Mouse (Mus musculus): Measurements from ENCODE around the gene Macrod1. TPM values are rescaled to one million over a fixed set of nuclear protein-coding genes. Genes with fewer than 3 reads are reported as not detected.

Macrod1 gene
- polyA plus RNA-seq, 1 experiment from 2014 or later: 2.9 TPM

DNA sequence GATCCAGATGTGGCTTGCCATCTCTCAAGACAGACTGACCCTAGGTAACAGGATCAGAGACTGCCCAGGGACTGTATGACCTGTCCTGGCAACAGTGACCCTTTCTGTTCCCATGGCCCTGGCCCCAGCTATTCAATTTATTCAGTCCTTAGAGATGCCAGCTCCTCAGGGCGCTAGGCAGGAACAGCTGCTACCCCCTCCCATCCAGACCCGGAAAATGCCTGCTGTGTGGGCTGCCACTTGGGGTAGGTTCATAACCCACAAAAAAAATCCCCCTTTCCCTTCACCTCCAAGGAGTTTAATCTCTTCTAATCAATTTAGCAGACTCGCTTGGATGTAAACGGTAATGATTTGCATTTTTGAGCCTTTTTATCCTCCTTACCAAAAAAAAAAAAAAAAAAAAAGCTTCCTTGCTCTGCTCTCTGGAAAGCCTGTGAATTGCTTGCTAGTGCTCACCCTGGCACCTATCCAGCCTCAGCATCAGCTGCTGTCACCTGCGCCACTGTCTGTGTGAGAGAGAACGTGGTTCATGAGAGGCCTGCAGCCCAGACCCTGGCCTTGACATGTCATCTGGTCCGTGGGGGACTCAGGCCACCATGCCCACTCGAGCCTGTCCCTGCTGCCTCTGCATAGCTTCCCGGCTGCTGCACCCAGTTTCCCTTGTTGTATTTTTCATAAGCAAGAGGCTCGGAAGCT, 33.9 kb downstream of the Macrod1 start:
- H3K4me3 ChIP-seq (replicated peaks): no peak overlapping the region
- H3K4me2 ChIP-seq (replicated peaks): peak overlapping the region; percentile 12; the same call in 1 of the 2 replicates
- H3K4me1 ChIP-seq (replicated peaks): peaks cover 85% of the 10 kb centered on the region
- H3K36me3 ChIP-seq: peaks cover 4% of the 10 kb centered on the region; the same call in 1 of the 2 replicates
- H3K27ac ChIP-seq: peak overlapping the region; percentile 79
- peaks cover 36% of the 10 kb centered on the region for H3K27me3 ChIP-seq
- peak; percentile 37 for ATAC-seq
- H3K9ac ChIP-seq (replicated peaks): peak overlapping the region; percentile 42; the same call in 1 of the 2 replicates
- WGBS: 4% methylated on average over 10 of the region's 10 CpGs
- H3K9me3 ChIP-seq: no peaks in the 10 kb centered on the region

GRCm38 (mm10) chr19:7091448-7092050, 34.9 kb downstream of the Macrod1 start:
- WGBS: 26% methylated on average over 10 of the region's 10 CpGs
- Histone ChIP-seq H3K36me3 (peaks cover 10% of the 10 kb centered on the region; the same call in 1 of the 2 replicates), H3K9me3 (no peaks in the 10 kb centered on the region), H3K27ac (peak overlapping the region; percentile 79), H3K4me2 (replicated peaks) (no peak overlapping the region), H3K9ac (replicated peaks) (peak overlapping the region; percentile 40; the same call in 1 of the 2 replicates), H3K4me1 (replicated peaks) (peaks cover 77% of the 10 kb centered on the region), H3K4me3 (replicated peaks) (no peak overlapping the region), H3K27me3 (peaks cover 36% of the 10 kb centered on the region)
- peak; percentile 37; the same call in 1 of the 2 replicates for ATAC-seq

- Histone ChIP-seq H3K9ac (replicated peaks) (0 out of 2 replicates have a peak overlapping the region, but pooled peaks have one; percentile 19), H3K9me3 (no peaks in the 10 kb centered on the region), H3K4me1 (replicated peaks) (peaks cover 69% of the 10 kb centered on the region), H3K4me3 (replicated peaks) (no peak overlapping the region), H3K36me3 (peaks cover 10% of the 10 kb centered on the region; the same call in 1 of the 2 replicates), H3K27me3 (peaks cover 36% of the 10 kb centered on the region), H3K4me2 (replicated peaks) (no peak overlapping the region), H3K27ac (peak overlapping the region; percentile 79)
- WGBS: 81% methylated on average over 5 of the region's 5 CpGs
- ATAC-seq: no peak
Measured at GRCm38 (mm10) chr19:7092756-7093155, 36.1 kb downstream of the Macrod1 start.

- Histone ChIP-seq H3K27ac (no peak overlapping the region), H3K36me3 (peaks cover 10% of the 10 kb centered on the region; the same call in 1 of the 2 replicates), H3K4me3 (replicated peaks) (no peak overlapping the region), H3K4me2 (replicated peaks) (no peak overlapping the region), H3K4me1 (replicated peaks) (peaks cover 41% of the 10 kb centered on the region), H3K9ac (replicated peaks) (no peak overlapping the region), H3K9me3 (no peaks in the 10 kb centered on the region), H3K27me3 (peaks cover 48% of the 10 kb centered on the region)
- WGBS: 80% methylated on average over 3 of the region's 3 CpGs
- ATAC-seq: no peak
Measured at GRCm38 (mm10) chr19:7099620-7100155, 43.1 kb downstream of the Macrod1 start.

DNA sequence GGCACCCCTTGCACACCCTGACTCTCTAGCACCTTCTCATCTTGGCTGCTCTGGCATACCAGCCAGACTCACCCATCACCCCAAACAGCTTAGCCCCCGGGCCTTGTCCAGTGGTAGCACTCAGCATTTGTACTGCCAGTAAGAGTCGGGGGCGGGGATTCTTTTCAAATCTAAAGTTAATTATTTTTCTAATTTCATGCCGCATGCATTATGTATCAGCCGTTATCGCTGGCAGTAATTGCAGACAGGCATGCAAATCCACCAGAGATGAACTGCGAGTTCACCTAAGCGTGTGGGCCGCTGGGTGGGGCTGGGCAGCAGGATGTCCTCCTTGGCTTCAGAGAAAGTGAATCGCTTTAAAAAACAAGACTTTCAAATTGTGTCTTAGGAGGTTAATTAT, 45.4 kb downstream of the Macrod1 start:
- H3K27me3 ChIP-seq: peaks cover 42% of the 10 kb centered on the region

GRCm38 (mm10) chr19:7103349-7103992, 46.9 kb downstream of the Macrod1 start:
- peaks cover 76% of the 10 kb centered on the region for H3K4me1 ChIP-seq (replicated peaks)
- WGBS: 59% methylated on average over 4 of the region's 4 CpGs
- H3K36me3 ChIP-seq: no peaks in the 10 kb centered on the region
- H3K4me3 ChIP-seq (replicated peaks): no peak overlapping the region
- H3K27me3 ChIP-seq: peaks cover 33% of the 10 kb centered on the region
- H3K27ac ChIP-seq: peak overlapping the region; percentile 58; the same call in 1 of the 2 replicates
- ATAC-seq: peak; percentile 9; the same call in 1 of the 2 replicates
- H3K9ac ChIP-seq (replicated peaks): peak overlapping the region; percentile 44; the same call in 1 of the 2 replicates
- H3K4me2 ChIP-seq (replicated peaks): peak overlapping the region; percentile 19
- H3K9me3 ChIP-seq: no peaks in the 10 kb centered on the region

More for the DNA sequence above, 45.4 kb downstream of the Macrod1 start:
- 59% methylated on average over 10 of the region's 10 CpGs for WGBS
- Histone ChIP-seq H3K9ac (replicated peaks) (no peak overlapping the region), H3K4me1 (replicated peaks) (peaks cover 63% of the 10 kb centered on the region), H3K4me2 (replicated peaks) (no peak overlapping the region), H3K27ac (peak overlapping the region; percentile 58), H3K36me3 (no peaks in the 10 kb centered on the region), H3K4me3 (replicated peaks) (no peak overlapping the region), H3K9me3 (no peaks in the 10 kb centered on the region)
- no peak for ATAC-seq

- H3K27ac ChIP-seq: peak overlapping the region; percentile 63
- H3K9ac ChIP-seq (replicated peaks): peak overlapping the region; percentile 19
- no peak overlapping the region for H3K4me3 ChIP-seq (replicated peaks)
- ATAC-seq: peak; percentile 35; the same call in 1 of the 2 replicates
- no peaks in the 10 kb centered on the region for H3K36me3 ChIP-seq
- no peaks in the 10 kb centered on the region for H3K9me3 ChIP-seq
- peaks cover 81% of the 10 kb centered on the region for H3K4me1 ChIP-seq (replicated peaks)
- H3K27me3 ChIP-seq: peaks cover 32% of the 10 kb centered on the region
- peak overlapping the region; percentile 19 for H3K4me2 ChIP-seq (replicated peaks)
- WGBS: 5% methylated on average over 19 of the region's 19 CpGs
Measured at GRCm38 (mm10) chr19:7103993-7104401, 47.4 kb downstream of the Macrod1 start.

DNA sequence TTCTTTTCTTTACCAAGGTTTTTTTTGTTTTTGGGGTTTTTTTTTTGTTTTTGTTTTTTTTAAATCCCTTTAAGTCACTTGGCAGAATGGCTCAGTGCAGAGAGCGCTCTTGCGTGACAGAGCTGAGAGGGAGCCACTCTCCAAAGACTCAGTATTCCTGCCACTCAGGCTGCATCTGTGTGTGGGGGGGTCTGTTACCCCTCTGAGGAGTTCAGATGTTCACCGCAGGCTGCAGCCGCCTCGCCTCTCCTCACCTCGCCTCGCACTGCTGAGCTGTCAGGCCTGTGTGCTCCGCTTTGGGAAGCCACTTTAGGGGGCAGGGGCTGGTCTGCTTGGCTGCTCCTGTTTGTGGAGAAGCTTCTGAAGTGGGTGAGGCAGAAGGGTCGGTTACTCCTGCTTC, 48.9 kb downstream of the Macrod1 start, which contains the start of gene Flrt1:
TSS of gene Flrt1 (minus strand) at position 186 of the 400 bp plus-strand sequence.
- peak; percentile 31; the same call in 1 of the 2 replicates for ATAC-seq
- H3K4me1 ChIP-seq (replicated peaks): peaks cover 91% of the 10 kb centered on the region
- H3K27me3 ChIP-seq: peaks cover 38% of the 10 kb centered on the region
- peak within 1 kb of the TSS; percentile 19; the same call in 1 of the 2 replicates for H3K4me2 ChIP-seq (replicated peaks)
- no peaks in the 10 kb centered on the region for H3K36me3 ChIP-seq
- H3K9ac ChIP-seq (replicated peaks): peak within 1 kb of the TSS; percentile 32; the same call in 1 of the 2 replicates
- 11% methylated on average over 9 of the region's 9 CpGs for WGBS
- no peaks in the 10 kb centered on the region for H3K9me3 ChIP-seq
- H3K4me3 ChIP-seq (replicated peaks): no peak within 1 kb of the TSS
- H3K27ac ChIP-seq: peak within 1 kb of the TSS; percentile 69

GRCm38 (mm10) chr19:7106566-7106965, 50.0 kb downstream of the Macrod1 start:
- Histone ChIP-seq H3K9me3 (no peaks in the 10 kb centered on the region), H3K4me2 (replicated peaks) (no peak overlapping the region), H3K27me3 (peaks cover 45% of the 10 kb centered on the region), H3K9ac (replicated peaks) (no peak overlapping the region), H3K4me1 (replicated peaks) (peaks cover 97% of the 10 kb centered on the region), H3K36me3 (no peaks in the 10 kb centered on the region), H3K27ac (no peak overlapping the region), H3K4me3 (replicated peaks) (no peak overlapping the region)
- ATAC-seq: no peak
- 87% methylated on average over 2 of the region's 2 CpGs for WGBS

- no peak for ATAC-seq
- WGBS: 82% methylated on average over 4 of the region's 4 CpGs
- H3K9ac ChIP-seq (replicated peaks): no peak overlapping the region
- H3K4me2 ChIP-seq (replicated peaks): no peak overlapping the region
- H3K27me3 ChIP-seq: peaks cover 48% of the 10 kb centered on the region
- H3K27ac ChIP-seq: no peak overlapping the region
- peaks cover 95% of the 10 kb centered on the region for H3K4me1 ChIP-seq (replicated peaks)
- H3K4me3 ChIP-seq (replicated peaks): no peak overlapping the region
- no peaks in the 10 kb centered on the region for H3K9me3 ChIP-seq
- H3K36me3 ChIP-seq: no peaks in the 10 kb centered on the region
Measured at GRCm38 (mm10) chr19:7107174-7107573, 50.6 kb downstream of the Macrod1 start.

DNA sequence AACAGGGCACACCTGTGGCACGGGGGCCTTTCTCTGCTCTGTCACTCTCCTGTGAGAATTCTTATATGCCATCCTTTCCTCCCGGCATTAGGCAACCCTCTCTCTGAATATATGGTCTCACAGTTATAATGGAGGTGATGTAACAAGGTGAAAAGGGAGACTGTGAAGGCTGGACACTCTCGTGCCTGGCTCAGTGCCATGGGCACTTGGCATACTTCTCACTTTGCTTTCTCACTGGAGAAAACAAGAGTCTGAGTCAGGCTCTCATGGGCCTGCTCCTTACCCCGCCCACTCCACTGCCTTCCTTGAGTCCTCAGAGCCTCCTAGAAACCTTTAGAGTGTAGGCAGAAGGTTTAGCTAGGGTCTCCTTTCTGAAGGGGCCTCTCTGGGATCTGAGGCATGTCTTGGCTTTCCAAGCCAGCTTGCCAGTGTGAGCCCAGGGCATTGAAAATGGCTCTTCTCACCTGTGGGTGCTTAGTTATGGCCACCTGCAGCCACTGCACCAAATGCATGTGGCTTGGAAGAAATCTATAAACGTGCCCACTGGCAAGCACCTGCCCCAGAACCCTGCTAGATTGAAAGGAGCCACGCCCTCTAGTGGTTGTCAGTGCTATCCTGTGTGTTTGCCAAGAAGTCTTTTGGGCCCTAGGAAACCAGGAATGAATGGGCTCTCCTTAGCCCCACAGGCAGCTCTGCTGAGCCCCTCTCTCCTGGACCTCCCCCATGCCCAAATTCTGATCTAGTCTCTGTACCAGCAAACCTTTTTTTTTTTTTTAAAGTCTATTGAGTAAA, 51.7 kb downstream of the Macrod1 start:
- Histone ChIP-seq H3K4me3 (replicated peaks) (no peak overlapping the region), H3K9ac (replicated peaks) (no peak overlapping the region), H3K27me3 (peaks cover 40% of the 10 kb centered on the region), H3K27ac (no peak overlapping the region), H3K4me2 (replicated peaks) (no peak overlapping the region), H3K9me3 (no peaks in the 10 kb centered on the region), H3K36me3 (no peaks in the 10 kb centered on the region), H3K4me1 (replicated peaks) (peaks cover 95% of the 10 kb centered on the region)
- ATAC-seq: no peak
- WGBS: 52% methylated on average over 6 of the region's 6 CpGs
